Comparison of ENCODE assay signal across 9 mouse cellular contexts in the genomic region with DNA sequence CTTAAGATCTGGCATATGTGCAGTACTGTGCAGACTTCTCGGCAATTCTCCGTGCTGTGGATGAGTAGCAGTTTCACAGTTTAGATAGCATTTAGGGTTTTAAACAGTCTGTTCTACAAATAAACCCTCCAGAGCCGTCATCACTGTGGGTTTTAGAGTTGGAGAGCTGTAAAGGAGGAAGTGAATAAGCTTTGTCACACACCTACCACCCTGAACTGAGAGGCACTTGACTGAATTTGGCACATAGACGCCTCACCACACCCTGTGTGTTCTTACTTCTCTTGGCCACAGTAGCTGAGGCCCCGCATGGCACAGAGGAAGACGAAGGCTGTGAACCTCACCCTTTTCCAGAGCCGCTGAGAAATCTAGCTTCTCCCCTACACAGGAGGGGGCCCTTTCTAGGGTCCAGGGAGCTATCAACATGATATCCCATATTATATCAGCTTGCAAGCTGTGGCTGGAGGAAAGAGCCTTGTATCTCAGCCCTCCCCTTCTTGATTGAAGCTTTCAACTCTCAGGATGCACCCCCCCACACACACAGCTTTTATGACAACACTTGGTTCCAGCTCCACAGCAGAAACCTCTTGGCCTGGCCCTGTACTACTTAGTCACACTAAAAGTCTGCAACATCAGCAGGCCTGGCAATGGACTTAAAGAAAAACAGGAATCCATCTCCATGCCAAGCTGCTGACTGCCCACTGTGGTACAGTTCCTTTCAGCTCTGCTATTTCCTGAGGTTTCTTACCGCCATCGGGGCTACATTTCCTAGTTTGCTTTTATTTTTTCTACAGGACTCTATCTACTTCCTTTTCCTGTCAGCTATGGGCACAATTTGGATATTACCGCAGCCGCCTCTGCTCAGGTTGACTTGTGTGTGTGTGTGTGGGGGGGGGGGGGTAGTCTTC. TPM values are rescaled to one million over a fixed set of nuclear protein-coding genes. Genes with fewer than 3 reads are reported as not detected.
A peak's percentile ranks its signal among the peaks of the same experiment; 100 is the strongest.
DNase-seq lines count a peak whose midpoint lies in the region; ATAC-seq lines count a peak whose summit lies in the region.
"Had no signal": no experiment of that assay in that cellular context is flagged by ENCODE, and none has a peak within 500 bp of the region (broad histone marks: within the 10 kb centered on the region; RNA-seq: fewer than 3 reads in every experiment).

No protein-coding gene starts in this region.

- 72% methylated on average over 11 of the region's 11 CpGs for WGBS in intestine, embryonic 16.5 days
- 67% methylated on average over 11 of the region's 11 CpGs for WGBS in stomach, embryonic 16.5 days

- no peaks in the 10 kb centered on the region for H3K9me3 ChIP-seq in intestine, embryonic 16.5 days (ENCODE audit: control insufficient read depth, low read length)
- no peaks in the 10 kb centered on the region for H3K9me3 ChIP-seq in stomach, embryonic 16.5 days (replicated peaks; ENCODE audit: control insufficient read depth, low read length)
- H3K9me3 ChIP-seq: embryonic facial prominence, embryonic 12.5 days had no signal

- ATAC-seq in intestine, embryonic 16.5 days: peak; percentile 75
- peak; percentile 80 for ATAC-seq in stomach, embryonic 16.5 days (ENCODE audit: insufficient read depth, low FRiP score)

- no peak overlapping the region for H3K4me3 ChIP-seq in intestine, embryonic 16.5 days (ENCODE audit: low read length)
- H3K4me3 ChIP-seq in stomach, embryonic 16.5 days (replicated peaks; ENCODE audit: low read length): no peak overlapping the region
- H3K4me3 ChIP-seq: embryonic facial prominence, embryonic 12.5 days had no signal

- DNase-seq in layer of hippocampus, adult 18-20 months (ENCODE audit: low spot score in 2 of 2): peak; percentile 19 to 35
- DNase-seq in layer of hippocampus, postnatal 36 days: no peak
- DNase-seq in c-Kit-positive CD71-positive TER-119-positive erythroid progenitor cells, embryonic 14.5 days (ENCODE audit: low spot score): peak; percentile 60
- peak; percentile 47 to 50 for DNase-seq in lung, postnatal 4 days
- DNase-seq in embryo, embryonic 10 days (ENCODE audit: low spot score): no peak
- DNase-seq in gastrocnemius, postnatal 36 days: no peak

- no peaks in the 10 kb centered on the region; the same call in 1 of the 2 replicates for H3K4me1 ChIP-seq in intestine, embryonic 16.5 days (ENCODE audit: control insufficient read depth, insufficient read depth, low read length)
- H3K4me1 ChIP-seq in stomach, embryonic 16.5 days (ENCODE audit: control insufficient read depth, insufficient read depth, low read length): no peaks in the 10 kb centered on the region
- H3K4me1 ChIP-seq: embryonic facial prominence, embryonic 12.5 days had no signal

- H3K4me2 ChIP-seq in intestine, embryonic 16.5 days (ENCODE audit: low read depth, low read length): no peak overlapping the region
- H3K4me2 ChIP-seq in stomach, embryonic 16.5 days (ENCODE audit: low read depth, low read length): no peak overlapping the region
- H3K4me2 ChIP-seq: embryonic facial prominence, embryonic 12.5 days had no signal

- H3K36me3 ChIP-seq in intestine, embryonic 16.5 days (ENCODE audit: control insufficient read depth, insufficient read depth, low read length): no peaks in the 10 kb centered on the region
- no peaks in the 10 kb centered on the region for H3K36me3 ChIP-seq in stomach, embryonic 16.5 days (ENCODE audit: control insufficient read depth, insufficient read depth, low read length)
- H3K36me3 ChIP-seq: embryonic facial prominence, embryonic 12.5 days had no signal

- no peak overlapping the region for H3K9ac ChIP-seq in intestine, embryonic 16.5 days (ENCODE audit: low read depth, low read length)
- no peak overlapping the region for H3K9ac ChIP-seq in stomach, embryonic 16.5 days (ENCODE audit: low read length)
- H3K9ac ChIP-seq: embryonic facial prominence, embryonic 12.5 days had no signal

- H3K27me3 ChIP-seq in intestine, embryonic 16.5 days (replicated peaks; ENCODE audit: control insufficient read depth, insufficient read depth, low read length): no peaks in the 10 kb centered on the region
- H3K27me3 ChIP-seq in stomach, embryonic 16.5 days (ENCODE audit: control insufficient read depth, insufficient read depth, low read length): no peaks in the 10 kb centered on the region
- H3K27me3 ChIP-seq: embryonic facial prominence, embryonic 12.5 days had no signal

- H3K27ac ChIP-seq in intestine, embryonic 16.5 days (ENCODE audit: low read length): no peak overlapping the region
- H3K27ac ChIP-seq in stomach, embryonic 16.5 days (ENCODE audit: low read length): peak overlapping the region; percentile 37; the same call in 1 of the 2 replicates
- H3K27ac ChIP-seq: embryonic facial prominence, embryonic 12.5 days had no signal

- intact Hi-C loops in gastrocnemius, postnatal 36 days (cut with DNase I): no loop called here

RNA-seq across cellular contexts. Expression of a gene that starts 35.9 kb away (rescaled TPM):
- total RNA-seq in layer of hippocampus, adult 18-20 months (2021): 10 to 100 TPM; 54.5 to 65.3 TPM
- total RNA-seq in layer of hippocampus, postnatal 36 days (2021): 10 to 100 TPM; 63.5 to 69.5 TPM
- polyA plus RNA-seq in intestine, embryonic 16.5 days (2015; fragmentation: Nextera tagmentation; extraction: Ambion mirVana): 11.2 and 15.4 TPM in 2 replicates
- 7.7 and 9.9 TPM in 2 replicates for polyA plus RNA-seq in stomach, embryonic 16.5 days (2015; fragmentation: Nextera tagmentation; extraction: Ambion mirVana)
- 10 to 100 TPM in 1 of 2 experiments, 1 to 10 TPM in 1; 8.9 to 10.6 TPM for total RNA-seq in gastrocnemius, postnatal 36 days (2021)

Comparison
In these comparisons a context has a peak if more than half of its experiments do, and no peak if none do; other contexts are left out.
1. DNase-seq: peak in layer of hippocampus, adult 18-20 months (2 of 2), c-Kit-positive CD71-positive TER-119-positive erythroid progenitor cells, embryonic 14.5 days (single experiment) and lung, postnatal 4 days (2 of 2); none in layer of hippocampus, postnatal 36 days (0 of 2), embryo, embryonic 10 days (single experiment) and gastrocnemius, postnatal 36 days (0 of 2).
2. RNA of a gene that starts 35.9 kb away (total RNA-seq): 63.5 to 69.5 TPM in layer of hippocampus, postnatal 36 days and 54.5 to 65.3 TPM in layer of hippocampus, adult 18-20 months; 8.9 to 10.6 TPM in gastrocnemius, postnatal 36 days; every median in the first group is over 4 times any median in the second.